Mouse (Mus musculus) heart, embryonic 16.5 days (tissue): ENCODE measurements around the gene Necab2. TPM values are rescaled to one million over a fixed set of nuclear protein-coding genes. Genes with fewer than 3 reads are reported as not detected.

Experiments
- ATAC-seq: fragments of 200-750 bp; cut with Nextera tagmentation; replicated peaks from 2 replicates; pipeline ENCODE4 v1.8.0; 2017; ENCODE audit warnings: moderate number of reproducible peaks; ENCODE audit not compliant: insufficient read depth, low FRiP score; ENCODE audit errors: extremely low read depth
- H3K27ac ChIP-seq: fragments of 300-500 bp; sonication (generic); 2 replicates; pipeline ENCODE4 v1.5.1; 2014; ENCODE audit warnings: mild to moderate bottlenecking, low read length, control low read depth, moderate library complexity
- H3K27me3 ChIP-seq: fragments of 300-500 bp; sonication (generic); 2 replicates; pipeline ENCODE4 v1.6.1; 2014; ENCODE audit warnings: low read length, mixed read lengths; ENCODE audit not compliant: control insufficient read depth, insufficient read depth
- H3K36me3 ChIP-seq: fragments of 300-500 bp; sonication (generic); 2 replicates; pipeline ENCODE4 v1.6.1; 2014; ENCODE audit not compliant: control insufficient read depth, insufficient read depth
- H3K4me1 ChIP-seq: fragments of 300-500 bp; sonication (generic); 2 replicates; pipeline ENCODE4 v1.6.1; 2014; ENCODE audit warnings: low read length, mixed read lengths; ENCODE audit not compliant: control insufficient read depth, insufficient read depth
- H3K4me2 ChIP-seq: fragments of 300-500 bp; sonication (generic); 2 replicates; pipeline ENCODE4 v1.6.1; 2014; ENCODE audit warnings: low read depth, mild to moderate bottlenecking, control low read depth, low read length
- H3K4me3 ChIP-seq: fragments of 300-500 bp; sonication (generic); 2 replicates; pipeline ENCODE4 v1.5.1; 2014; ENCODE audit warnings: mild to moderate bottlenecking, control low read depth, low read length
- H3K9ac ChIP-seq: fragments of 300-500 bp; sonication (generic); 2 replicates; pipeline ENCODE4 v1.6.1; 2014; ENCODE audit warnings: low read length, control low read depth
- H3K9me3 ChIP-seq: fragments of 300-500 bp; sonication (generic); replicated peaks from 2 replicates; pipeline ENCODE4 v1.6.1; 2016; ENCODE audit warnings: low read length; ENCODE audit not compliant: control insufficient read depth
- WGBS: fragments of 180-500 bp; shearing (Covaris S2); extraction: QIAGEN DNeasy Blood & Tissue Kit; methylation state at CpG from one replicate; pipeline ENCODE4 v1.1.7; 2014; 5-methylcytosine and 5-hydroxymethylcytosine counted together
- polyA plus RNA-seq: library from polyadenylated mRNA; unstranded; fragments of >200 nt; fragmentation: Nextera tagmentation; extraction: Ambion mirVana; gene quantifications from 2 replicates; pipeline ENCODE4 v1.2.1, GENCODE M21; 2015

The Necab2 gene
- polyA plus RNA-seq, 1 experiment from 2014 or later = 0.12 TPM

DNA sequence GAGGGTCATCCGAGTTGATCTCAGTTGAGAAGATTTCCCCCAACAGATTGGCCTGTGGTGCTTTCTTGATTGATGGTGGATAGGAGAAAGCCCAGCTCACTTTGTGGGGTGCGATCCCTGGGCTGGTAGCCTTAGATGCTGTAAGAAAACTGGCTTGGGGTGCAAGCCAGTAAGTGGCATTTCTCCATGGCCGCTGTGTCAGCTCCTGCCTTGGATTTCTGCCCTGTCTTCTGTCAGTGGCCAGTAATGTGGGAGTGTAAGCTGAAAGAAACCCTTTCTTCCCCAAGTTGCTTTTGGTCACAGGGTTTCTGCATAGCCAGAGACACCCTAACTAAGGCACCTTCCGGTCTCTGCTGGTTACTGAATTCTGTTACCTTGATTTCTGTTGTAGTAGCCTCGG, 9.5 kb downstream of the Necab2 start:
- H3K27me3 ChIP-seq = 0 out of 2 replicates have a peak, but pooled peaks cover 3% of the 10 kb centered on the region
- H3K4me1 ChIP-seq = peaks cover 18% of the 10 kb centered on the region
- H3K9ac ChIP-seq = no peak overlapping the region
- no peak for ATAC-seq
- H3K4me3 ChIP-seq = no peak overlapping the region
- no peak overlapping the region for H3K27ac ChIP-seq
- no peaks in the 10 kb centered on the region for H3K36me3 ChIP-seq
- no peaks in the 10 kb centered on the region for H3K9me3 ChIP-seq
- H3K4me2 ChIP-seq = no peak overlapping the region
- WGBS = 71% methylated on average over 5 of the region's 5 CpGs

- no peak overlapping the region for H3K4me3 ChIP-seq
These were observed 13.2 kb downstream of the Necab2 start for GRCm38 (mm10) chr8:119459724-119460123.

GRCm38 (mm10) chr8:119461356-119461755, 14.8 kb downstream of the Necab2 start:
- H3K9ac ChIP-seq = no peak overlapping the region
- no peak for ATAC-seq
- peaks cover 13% of the 10 kb centered on the region for H3K4me1 ChIP-seq
- H3K4me3 ChIP-seq = no peak overlapping the region
- H3K4me2 ChIP-seq = no peak overlapping the region
- H3K27ac ChIP-seq = no peak overlapping the region
- H3K36me3 ChIP-seq = no peaks in the 10 kb centered on the region
- H3K27me3 ChIP-seq = peaks cover 6% of the 10 kb centered on the region; the same call in 1 of the 2 replicates
- no peaks in the 10 kb centered on the region for H3K9me3 ChIP-seq
- 66% methylated on average over 9 of the region's 9 CpGs for WGBS

More at GRCm38 (mm10) chr8:119459724-119460123, 13.2 kb downstream of the Necab2 start:
- no peak for ATAC-seq
- Histone ChIP-seq H3K27me3 (no peaks in the 10 kb centered on the region), H3K36me3 (no peaks in the 10 kb centered on the region), H3K9ac (no peak overlapping the region), H3K27ac (no peak overlapping the region), H3K9me3 (no peaks in the 10 kb centered on the region), H3K4me2 (peak overlapping the region; percentile 50), H3K4me1 (peaks cover 18% of the 10 kb centered on the region)
- WGBS = 24% methylated on average over 16 of the region's 16 CpGs

DNA sequence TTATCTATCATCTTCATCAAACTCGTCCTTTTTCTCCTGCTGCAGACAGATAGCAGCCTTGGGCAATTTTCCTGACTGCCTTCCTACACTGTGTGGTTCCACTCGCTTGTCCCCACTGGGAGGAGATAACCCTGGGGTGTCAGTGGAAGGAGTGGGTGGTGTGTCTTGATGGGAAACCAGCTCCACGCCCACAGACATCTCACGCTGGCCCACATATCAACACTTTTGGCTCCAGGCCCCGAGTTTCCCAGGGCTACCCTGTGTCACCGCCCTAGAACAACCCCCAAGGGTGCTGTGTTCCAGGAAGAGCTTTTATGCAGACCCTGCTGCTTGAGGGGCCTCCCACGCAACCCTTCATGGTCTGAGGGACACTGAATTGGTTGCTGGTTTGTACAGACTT, 17.2 kb downstream of the Necab2 start:
- 42% methylated on average over 7 of the region's 7 CpGs for WGBS
- H3K4me2 ChIP-seq = no peak overlapping the region
- no peak overlapping the region for H3K9ac ChIP-seq
- H3K27me3 ChIP-seq = peaks cover 6% of the 10 kb centered on the region; the same call in 1 of the 2 replicates
- no peak overlapping the region for H3K4me3 ChIP-seq
- ATAC-seq = no peak
- H3K27ac ChIP-seq = no peak overlapping the region
- H3K36me3 ChIP-seq = no peaks in the 10 kb centered on the region
- H3K9me3 ChIP-seq = no peaks in the 10 kb centered on the region
- H3K4me1 ChIP-seq = peaks cover 14% of the 10 kb centered on the region

GRCm38 (mm10) chr8:119466105-119466504, 19.6 kb downstream of the Necab2 start:
- WGBS = 4% methylated on average over 18 of the region's 18 CpGs
- Histone ChIP-seq H3K4me2 (peak overlapping the region; percentile 18; the same call in 1 of the 2 replicates), H3K4me3 (no peak overlapping the region), H3K9ac (no peak overlapping the region), H3K27me3 (peaks cover 6% of the 10 kb centered on the region; the same call in 1 of the 2 replicates), H3K4me1 (peaks cover 7% of the 10 kb centered on the region), H3K36me3 (no peaks in the 10 kb centered on the region), H3K9me3 (no peaks in the 10 kb centered on the region), H3K27ac (no peak overlapping the region)
- peak; percentile 20; the same call in 1 of the 2 replicates for ATAC-seq

DNA sequence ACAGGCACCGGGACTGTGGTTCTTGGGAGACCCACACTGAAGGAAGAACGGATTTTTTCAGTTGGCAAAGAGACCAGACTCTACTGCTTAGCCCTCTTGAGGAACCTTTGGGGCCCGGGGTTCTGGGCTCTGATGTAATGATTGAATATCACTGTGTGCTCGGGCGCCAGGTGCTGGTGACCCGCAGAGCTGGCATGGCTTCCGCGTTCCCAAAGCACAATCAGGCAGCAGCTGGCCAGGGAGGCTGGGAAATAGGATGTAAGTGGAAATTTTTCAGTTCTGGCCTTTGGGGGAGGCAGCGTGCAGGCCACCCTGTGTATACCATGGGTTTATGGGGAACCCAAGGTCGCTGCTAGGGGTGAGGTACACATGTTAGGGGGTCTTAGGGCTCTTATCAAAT, 20.3 kb downstream of the Necab2 start:
- no peak for ATAC-seq
- Histone ChIP-seq H3K27ac (no peak overlapping the region), H3K9me3 (no peaks in the 10 kb centered on the region), H3K4me1 (peaks cover 7% of the 10 kb centered on the region), H3K36me3 (no peaks in the 10 kb centered on the region), H3K27me3 (peaks cover 6% of the 10 kb centered on the region; the same call in 1 of the 2 replicates), H3K9ac (no peak overlapping the region), H3K4me2 (no peak overlapping the region), H3K4me3 (no peak overlapping the region)
- WGBS = 75% methylated on average over 10 of the region's 10 CpGs

GRCm38 (mm10) chr8:119468091-119468490, 21.6 kb downstream of the Necab2 start:
- Histone ChIP-seq H3K4me1 (peaks cover 7% of the 10 kb centered on the region), H3K27me3 (peaks cover 6% of the 10 kb centered on the region; the same call in 1 of the 2 replicates), H3K36me3 (no peaks in the 10 kb centered on the region), H3K9me3 (no peaks in the 10 kb centered on the region), H3K27ac (no peak overlapping the region), H3K4me2 (no peak overlapping the region), H3K9ac (no peak overlapping the region), H3K4me3 (no peak overlapping the region)
- WGBS = 83% methylated on average over 8 of the region's 8 CpGs
- no peak for ATAC-seq

DNA sequence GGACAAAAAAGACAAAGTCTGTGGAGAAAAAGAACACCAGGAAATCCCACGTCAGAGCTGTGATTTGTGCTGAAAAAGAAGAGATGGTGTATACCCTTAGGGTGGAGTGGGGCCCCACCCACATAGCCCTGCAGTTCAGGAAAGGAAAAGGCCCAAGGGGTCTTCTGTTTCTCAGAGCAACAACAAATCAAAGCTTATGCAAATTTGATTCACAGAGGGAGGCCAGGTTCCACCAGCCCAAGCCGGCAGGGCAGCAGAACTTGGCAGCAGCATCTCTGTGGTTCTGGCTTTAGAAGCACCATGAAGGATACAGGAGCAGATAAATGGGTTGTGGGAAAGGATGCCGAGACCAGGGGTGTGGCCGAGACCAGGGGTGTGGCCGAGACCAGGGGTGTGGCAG, 32.2 kb downstream of the Necab2 start:
- no peaks in the 10 kb centered on the region for H3K27me3 ChIP-seq
- WGBS = 36% methylated on average over 5 of the region's 5 CpGs
- no peak overlapping the region for H3K27ac ChIP-seq
- H3K4me3 ChIP-seq = no peak overlapping the region
- H3K4me1 ChIP-seq = no peaks in the 10 kb centered on the region
- H3K4me2 ChIP-seq = no peak overlapping the region
- H3K36me3 ChIP-seq = no peaks in the 10 kb centered on the region
- H3K9ac ChIP-seq = no peak overlapping the region
- no peaks in the 10 kb centered on the region for H3K9me3 ChIP-seq
- ATAC-seq = no peak

DNA sequence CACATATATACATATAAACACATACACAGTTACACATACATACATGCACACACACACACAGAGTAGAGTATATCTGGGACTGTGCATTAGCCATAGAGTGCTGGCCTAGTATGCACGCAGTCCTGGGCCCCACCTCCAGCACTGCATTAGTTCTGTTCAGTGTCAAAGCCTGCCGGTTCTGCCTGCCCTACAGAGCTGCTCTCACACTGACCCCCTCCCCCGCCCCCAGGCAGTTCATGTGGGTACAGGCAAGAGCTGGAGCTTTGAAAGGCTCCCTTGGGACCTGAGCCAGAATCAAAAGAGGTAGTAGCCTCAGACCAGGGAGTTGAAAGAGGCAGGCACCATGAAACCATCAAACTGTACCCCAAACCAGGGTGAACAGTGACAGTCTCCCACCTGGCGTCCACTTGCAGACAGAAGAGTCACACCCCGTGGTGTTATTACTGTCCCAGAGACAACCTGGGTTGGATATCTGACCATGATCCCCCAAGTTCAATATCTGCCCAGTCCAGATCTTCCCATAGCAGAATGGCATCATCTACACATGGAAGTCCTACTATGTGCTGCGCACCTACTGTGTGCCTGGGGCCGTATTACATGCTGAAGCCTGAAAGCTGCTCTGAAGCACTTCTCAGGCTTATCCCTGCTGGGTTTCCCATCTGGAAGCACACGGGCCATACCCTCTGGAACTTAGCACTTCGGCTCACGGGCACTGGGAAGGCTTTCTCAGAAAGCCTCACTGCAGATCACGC, 37.8 kb downstream of the Necab2 start:
- H3K4me2 ChIP-seq = no peak overlapping the region
- no peak overlapping the region for H3K9ac ChIP-seq
- WGBS = 75% methylated on average over 11 of the region's 11 CpGs
- no peaks in the 10 kb centered on the region for H3K4me1 ChIP-seq
- no peak overlapping the region for H3K4me3 ChIP-seq
- H3K9me3 ChIP-seq = no peaks in the 10 kb centered on the region
- no peak overlapping the region for H3K27ac ChIP-seq
- ATAC-seq = no peak
- H3K27me3 ChIP-seq = no peaks in the 10 kb centered on the region
- no peaks in the 10 kb centered on the region for H3K36me3 ChIP-seq
